Mouse (Mus musculus) olfactory bulb, adult 2 months (tissue): ENCODE results near the gene Prkar1b.

Experiments used
- CTCF ChIP-seq: fragments of 200-500 bp; IDR thresholded peaks from 2 replicates; pipeline ENCODE4 v1.5.1; 2012; ENCODE audit warnings: low read depth, mild to moderate bottlenecking, low read length, moderate library complexity; ENCODE audit not compliant: insufficient read depth
- POLR2A ChIP-seq: fragments of 200-500 bp; IDR thresholded peaks from 2 replicates; pipeline ENCODE4 v1.6.1; 2012; ENCODE audit warnings: mild to moderate bottlenecking, low read depth, low read length, moderate library complexity; ENCODE audit not compliant: insufficient read depth

- TF ChIP-seq CTCF = no peak
- TF ChIP-seq POLR2A = no peak
Measured at GRCm38 (mm10) chr5:139017371-139018124, 132.3 kb downstream of the Prkar1b start.
